Mouse (Mus musculus) monocyte, adult 2 months (primary cell): Measurements from ENCODE around the gene Crim1.

Experiments used
- DNase-seq, 2 experiments: peaks; one replicate each; pipeline ENCODE4 v3.0.0; 2022; ENCODE audit warnings: low spot score in 2 of 2, low read depth in 1 of 2

Gene Crim1

DNA sequence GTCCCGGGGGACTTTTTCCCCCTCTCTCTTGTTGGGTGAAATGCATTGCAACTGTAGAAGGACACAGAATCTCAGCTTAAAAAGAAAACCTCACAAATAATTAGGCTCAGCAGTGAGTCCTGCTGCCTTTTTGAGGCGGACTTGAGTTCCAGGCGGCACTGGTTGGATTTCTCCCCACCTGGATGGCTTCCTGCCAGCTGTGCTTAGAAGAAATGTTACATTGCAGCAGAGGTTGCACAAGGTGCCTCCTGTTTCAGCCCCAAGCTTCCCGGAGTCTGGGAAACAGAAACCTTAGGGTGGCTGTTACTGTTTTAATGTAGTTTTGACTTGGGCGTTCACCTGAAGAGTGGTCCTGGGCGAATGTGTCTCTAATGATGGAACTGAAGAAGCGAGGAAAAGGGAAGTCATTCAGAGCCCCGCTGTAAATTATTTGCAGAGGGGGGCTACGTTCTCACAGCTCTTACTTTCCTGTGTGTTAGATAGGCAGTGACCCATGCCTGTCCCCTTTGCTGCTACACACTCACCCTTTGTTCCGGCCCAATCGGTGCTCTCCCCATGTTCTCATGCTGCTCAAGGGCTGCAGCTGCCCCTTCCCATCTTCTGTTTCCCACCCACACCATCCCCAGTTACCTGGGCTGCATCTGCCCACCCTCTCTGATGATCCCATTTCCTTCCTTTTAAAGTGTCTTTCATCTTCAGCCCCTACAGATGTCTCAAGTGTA is 83.4 kb downstream of the Crim1 start:
- DNase-seq: no peak

DNA sequence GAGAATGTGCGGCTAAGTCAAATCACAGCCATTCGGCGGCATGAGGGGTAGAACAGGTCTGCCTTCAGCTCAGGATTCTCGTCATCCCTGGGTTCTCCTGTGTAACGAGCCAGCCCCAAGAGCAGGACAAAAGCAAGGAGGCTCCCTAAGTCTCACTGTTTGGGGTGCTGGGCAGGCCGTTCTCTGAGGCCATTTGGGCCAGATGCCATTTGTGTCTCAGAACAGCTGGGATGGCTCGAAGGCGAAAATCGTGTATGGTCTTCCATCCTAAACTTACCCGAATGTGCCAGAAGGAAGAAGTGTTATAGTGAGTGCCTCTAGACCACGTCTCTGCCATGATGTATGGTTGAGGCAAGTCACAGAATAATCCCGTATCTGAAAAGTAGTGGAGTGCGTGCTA is 86.0 kb downstream of the Crim1 start:
- no peak for DNase-seq

DNA sequence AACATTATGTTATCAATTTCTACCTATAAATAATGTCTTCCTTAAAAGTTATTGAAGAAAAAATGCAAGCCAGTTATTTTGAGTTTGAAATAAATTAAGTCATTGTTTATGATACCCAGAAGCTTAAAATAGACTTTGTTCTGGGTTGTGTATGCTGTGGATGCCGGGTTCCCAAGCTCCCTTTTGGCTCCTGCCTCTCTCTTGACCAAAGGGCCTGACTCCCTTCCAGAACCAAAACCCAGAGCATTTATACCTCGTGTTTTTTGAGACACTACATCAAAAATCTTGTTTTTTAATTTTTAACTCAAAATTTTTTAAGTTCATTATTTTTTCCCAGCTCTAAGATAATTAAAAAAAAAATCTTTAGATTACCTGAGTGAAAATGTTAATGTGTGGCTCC is 87.3 kb downstream of the Crim1 start:
- DNase-seq: no peak

DNA sequence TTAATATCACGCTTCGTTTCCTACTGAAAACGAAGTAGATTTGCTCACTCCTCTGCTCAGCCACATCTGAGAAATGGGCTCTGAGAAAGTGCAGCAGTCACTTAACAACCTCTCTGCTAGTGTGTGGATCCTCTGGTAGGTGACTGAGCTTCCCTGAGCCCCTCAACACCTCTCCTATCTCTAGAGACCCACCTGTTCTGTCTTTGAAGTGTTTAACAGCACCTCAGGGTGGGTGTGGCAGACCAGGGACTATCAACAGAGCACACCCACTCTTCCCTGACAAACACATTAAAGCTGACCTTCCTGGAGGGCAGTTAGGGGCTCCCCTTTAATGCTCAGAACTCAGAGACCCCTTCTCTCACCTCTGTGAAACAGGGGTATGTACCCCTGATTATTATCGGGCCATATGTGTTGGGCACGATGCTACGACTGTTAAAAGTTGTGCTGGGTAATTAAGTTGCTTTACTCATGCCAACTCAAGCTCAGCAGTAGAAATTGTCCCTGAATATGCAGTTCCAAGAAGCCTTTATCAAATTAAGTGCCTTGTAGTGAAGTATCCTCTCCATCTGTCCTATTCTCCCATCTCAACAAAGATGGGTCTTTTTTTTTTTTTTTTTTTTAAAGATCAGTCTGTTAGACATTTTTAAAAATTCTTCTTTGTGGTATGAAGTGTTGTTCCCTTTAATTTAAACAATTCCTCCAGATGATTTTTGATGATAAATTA is 90.3 kb downstream of the Crim1 start:
- DNase-seq: no peak

DNA sequence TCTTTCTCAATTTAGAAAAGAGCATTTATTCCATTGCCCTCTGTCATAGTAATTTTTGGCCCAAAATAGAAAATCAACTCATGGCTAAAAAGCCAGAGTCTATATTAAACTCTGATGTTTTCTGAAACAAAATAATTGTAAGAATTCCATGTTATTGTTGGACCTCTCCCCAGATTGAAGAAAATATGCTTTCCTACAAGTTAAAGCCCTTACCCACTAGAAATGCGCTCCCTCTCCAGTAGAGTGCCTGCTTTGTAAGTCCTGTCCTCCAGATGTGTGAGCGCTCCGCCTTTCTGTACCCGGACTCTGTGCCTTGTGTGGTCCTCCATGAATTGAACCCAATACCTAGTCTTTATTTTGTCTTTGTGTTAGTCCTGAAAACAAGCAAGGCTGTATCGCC is 91.0 kb downstream of the Crim1 start:
- DNase-seq: no peak

DNA sequence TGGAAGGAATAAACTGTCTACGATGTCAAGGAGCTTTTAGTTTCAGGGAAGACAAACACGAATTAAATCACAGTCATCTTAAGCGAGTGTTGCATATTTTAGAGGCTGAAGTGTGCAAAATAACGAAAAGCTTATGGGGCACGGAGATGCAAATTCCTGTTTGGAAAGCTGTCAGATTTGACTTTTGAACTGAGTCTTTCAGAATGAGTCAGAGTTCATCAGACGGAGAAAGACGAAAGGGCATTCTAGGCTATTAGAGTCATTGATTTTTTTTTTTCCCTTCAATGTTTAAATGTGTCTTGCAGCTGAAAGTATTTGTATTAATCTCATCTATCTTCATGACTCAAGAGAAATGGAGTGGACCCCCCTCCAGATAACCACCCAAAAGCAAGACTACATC is 92.3 kb downstream of the Crim1 start:
- no peak for DNase-seq

DNA sequence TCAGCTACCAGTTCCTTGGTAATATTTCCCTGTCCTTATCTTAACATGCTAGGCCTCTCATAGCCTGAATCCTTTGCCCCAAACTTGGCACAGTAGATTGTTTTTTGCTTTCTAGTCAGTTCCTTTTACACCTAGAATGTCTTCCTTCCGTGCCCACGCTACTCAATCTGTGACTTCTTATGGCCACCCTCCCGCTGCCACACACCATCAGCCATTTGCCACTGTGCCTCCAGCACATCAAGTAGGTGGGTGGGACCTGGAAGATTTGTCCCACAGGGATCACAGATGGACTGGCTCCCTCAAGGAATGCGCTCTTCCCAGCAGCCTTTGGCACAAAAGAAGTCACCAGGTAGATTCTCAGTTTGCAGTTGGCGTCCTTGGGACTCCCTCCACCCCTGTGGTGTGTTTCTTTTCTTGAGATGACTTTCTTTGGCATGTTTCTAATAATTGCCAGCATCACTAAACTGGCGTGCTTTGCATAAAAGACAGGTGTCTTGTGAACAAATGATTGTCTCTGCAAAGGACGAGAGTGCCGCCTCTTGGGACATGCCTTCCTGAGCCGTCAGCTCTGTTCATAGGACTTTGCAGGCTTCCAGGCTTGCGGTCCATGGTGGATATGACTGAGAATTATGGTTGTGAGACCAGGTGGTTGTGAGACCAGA is 92.9 kb downstream of the Crim1 start:
- DNase-seq: no peak

DNA sequence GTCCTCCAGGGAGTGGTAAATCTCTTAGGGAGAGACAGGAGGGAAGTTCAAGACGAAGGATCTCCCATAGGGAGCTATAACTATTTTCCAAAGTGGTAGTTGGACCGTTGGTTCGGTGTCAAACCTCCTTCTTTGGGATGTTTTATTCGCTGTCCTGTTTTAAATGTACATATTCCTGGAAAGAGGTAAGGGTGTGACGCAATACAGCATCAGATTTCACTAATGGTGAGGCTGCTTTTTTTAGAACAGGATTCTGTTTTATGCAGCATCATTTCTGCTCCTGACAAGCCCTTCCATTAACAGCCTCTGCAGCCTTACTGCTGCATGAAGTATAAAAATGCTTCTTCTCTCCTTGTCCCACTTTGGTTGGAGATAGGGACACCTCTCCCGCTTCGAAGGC is 95.9 kb downstream of the Crim1 start:
- DNase-seq: no peak

DNA sequence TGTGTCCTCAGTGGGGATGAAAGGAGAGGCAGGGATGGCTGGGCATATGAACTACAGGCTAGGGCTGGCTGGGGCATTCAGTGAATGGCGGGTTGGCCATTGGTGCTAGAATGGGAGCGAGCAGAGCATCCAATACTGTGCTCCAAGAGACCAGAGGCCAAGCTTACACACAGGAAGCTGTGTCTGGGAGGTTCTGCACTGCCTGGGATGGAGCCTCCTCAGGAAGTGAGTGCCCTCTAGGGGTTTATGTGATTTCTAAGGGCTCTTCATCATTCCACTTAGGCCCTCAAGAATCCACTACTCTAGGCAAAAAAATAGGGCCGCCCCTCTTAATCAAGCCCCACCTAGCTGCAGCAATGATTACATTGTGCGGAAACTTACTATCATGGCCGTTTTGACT is 98.1 kb downstream of the Crim1 start:
- no peak for DNase-seq

DNA sequence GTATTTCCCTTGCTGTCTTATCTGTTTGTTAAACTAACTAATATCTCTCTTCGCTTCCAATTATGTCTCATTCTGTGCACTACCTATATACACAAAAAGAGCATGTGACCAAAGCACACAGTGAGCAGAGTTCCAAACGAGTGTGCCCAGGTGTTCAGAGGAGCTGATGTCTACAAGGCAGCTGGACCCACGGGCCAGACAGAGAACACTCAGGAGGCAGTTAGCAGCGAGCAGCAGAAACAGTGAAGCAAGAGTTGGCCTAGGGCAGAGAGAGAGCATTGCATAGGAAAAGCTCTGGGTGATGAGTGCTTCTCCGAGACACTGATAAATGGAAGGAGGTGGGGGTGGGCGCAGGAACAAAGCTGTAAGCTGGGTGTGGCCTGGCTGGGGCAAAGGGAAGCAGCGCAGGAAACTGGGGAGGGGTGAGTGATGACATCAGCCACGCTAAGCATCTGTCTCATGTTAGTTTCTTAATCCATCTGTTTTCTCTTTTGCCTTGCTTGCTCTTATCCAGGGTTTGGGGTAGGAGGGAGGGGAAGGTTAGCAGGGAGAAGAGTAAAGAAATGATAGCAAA is 99.0 kb downstream of the Crim1 start:
- DNase-seq: no peak

DNA sequence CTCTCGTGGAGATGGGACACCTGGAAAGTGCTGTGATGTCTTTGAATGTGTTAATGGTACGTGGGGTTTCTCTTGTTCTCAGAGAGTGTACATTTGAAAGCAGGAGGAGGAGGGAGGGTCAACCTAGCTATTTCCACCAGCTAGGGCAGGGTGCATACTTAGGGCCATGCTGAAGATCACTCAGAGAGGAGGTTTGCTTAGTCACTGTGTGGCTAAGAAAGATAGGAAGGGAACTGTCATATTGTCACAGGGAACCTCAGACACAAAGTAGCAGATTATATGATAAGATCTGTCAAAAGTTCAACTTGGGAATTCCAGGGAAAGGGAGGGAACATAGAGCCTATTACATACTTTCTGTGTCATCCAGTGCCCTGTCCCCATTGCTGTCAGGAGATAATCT is 103.0 kb downstream of the Crim1 start:
- DNase-seq: no peak

DNA sequence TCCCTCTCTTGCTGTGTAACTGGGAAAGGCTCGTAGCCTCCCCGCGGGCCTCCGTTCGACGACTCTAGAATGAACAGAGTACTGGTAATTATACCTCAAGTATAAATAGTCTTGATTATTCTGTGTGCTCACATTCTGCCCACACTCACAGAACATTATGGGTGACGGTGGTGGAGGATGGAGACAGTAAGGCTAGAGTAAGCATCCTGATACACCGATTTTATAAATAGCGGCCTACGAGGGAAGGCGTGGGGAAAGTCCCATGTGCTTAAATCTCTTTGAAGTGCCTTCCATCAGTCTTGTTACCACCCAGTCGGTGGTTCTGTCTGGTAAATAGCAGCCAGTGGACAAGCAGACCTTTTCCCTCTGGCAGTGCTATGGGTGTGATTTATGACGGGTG is 104.0 kb downstream of the Crim1 start:
- DNase-seq: no peak

DNA sequence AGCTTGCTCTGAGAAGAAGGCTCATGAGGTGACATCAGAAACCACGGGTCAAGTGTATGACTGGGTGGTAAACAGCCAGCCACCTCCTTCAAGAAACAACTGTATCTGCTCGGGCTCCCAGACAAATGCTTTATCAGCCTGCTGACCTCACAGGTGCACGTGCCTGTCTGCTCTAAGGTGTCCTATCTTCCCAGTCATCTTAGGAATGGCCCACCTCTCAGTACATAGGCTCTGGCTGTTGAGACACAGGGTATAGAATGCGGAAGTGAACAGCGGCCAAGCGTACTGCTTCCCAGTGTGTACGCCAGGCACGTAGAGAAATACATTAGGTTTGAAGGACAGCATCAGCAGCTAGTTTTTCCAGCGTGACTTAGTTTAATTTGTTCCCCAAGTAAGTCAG is 106.4 kb downstream of the Crim1 start:
- no peak for DNase-seq

DNA sequence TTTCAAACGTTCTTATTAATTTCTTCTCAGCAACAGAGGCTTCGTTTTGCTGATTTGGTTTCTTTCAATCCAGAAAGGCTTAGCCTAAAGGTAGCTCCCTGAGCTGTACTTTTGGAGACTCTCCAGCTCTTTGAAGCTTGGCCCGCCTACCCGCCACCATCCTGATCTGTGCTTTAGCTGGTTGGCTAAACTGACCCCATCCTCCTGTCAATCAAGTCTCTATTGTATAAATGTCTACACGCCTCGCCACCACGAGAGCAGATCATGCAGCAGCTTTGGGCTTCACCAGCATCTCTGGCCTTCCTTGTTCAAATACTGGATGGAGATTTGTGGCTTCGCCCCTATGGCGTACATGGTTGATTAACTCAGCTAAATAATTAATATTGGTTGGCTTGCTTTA is 108.2 kb downstream of the Crim1 start:
- no peak for DNase-seq

DNA sequence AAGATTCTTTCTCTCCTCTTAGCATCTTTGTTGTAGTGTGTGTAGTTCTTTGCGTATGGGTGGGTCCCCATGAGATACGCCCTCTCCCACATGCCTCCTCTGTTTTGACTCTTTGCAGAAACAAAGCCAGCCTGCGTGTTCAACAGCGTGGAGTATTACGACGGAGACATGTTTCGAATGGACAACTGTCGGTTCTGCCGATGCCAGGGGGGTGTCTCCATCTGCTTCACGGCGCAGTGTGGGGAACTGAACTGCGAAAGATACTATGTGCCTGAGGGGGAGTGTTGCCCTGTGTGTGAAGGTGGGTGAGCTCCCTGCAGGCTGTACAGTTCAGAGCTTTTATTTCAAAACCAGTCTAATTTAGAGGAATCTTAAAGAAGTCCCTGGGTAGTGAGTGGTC is 113.0 kb downstream of the Crim1 start:
- no peak for DNase-seq

DNA sequence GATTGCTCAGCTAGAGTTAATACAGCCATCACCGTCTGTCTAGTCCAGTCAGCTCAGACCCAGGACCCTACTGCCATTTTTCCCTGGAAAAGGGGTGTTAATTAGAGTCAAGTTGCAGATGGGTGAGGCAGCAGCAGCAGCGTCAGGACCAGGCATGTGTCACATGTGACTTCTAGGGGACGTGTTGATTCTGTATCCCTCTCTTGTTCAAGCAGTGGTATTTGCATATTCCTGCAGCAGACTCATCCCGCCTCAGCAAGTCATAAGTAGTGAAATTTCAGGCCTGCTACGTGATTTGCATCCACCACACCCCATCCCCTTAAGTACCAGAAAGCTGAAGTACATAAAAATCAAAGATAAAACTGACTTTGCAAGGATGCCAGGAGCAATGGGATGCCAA is 113.6 kb downstream of the Crim1 start:
- no peak for DNase-seq

DNA sequence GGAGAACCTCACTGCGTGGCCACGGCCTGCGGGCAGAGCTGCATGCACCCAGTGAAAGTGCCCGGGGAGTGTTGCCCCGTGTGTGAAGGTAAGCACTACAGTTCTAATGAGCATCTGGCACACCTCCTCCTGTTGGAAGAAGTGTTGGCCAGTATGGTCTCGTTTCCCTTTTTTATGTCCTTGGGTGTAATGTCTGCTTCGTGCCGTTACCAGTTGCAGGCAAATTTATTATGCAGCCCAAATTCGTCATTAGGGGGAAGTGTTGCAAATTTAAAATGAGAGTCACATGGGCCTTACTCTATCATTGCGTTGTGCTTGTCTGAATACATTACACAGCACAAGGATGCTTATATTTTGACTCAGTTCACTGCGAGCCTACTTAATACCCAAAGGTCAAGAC is 115.6 kb downstream of the Crim1 start:
- no peak for DNase-seq

DNA sequence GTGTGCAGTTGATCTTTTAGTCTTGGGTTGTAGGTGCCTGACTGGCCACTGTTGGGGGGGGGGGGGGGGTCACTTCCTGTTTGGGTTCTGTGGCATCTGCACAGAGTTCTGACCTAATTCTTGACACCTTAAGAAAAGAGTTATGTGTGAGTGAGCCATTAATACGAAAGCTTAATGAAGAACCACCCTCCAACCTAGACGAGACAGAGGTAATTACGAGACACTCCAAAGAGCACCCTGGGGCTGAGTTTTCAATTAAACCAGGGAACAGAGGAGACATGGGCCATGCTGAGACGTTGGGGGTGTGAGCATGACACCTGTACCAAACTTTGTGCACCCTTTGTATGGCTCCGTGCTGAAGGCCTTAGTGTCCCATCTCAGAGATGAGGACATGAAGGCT is 117.3 kb downstream of the Crim1 start:
- no peak for DNase-seq

DNA sequence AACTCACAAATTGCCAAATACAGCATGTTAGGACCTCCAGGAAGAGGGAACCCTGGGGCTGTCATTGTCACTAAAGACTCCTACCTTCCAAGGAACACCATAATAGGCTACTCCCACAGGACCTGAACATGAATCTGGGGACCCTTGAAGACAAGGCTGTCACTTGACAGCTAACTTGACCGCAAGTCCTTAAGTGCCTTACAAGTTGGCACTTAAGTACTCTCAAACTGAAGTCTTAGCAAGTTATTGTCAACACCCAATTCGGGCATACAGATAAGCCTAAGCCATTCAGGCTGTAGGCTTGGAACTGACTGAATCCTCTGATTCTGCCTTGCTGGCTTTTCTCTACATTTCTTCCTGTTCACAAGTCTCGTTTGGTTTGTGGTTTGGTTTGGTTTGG is 118.8 kb downstream of the Crim1 start:
- no peak for DNase-seq

DNA sequence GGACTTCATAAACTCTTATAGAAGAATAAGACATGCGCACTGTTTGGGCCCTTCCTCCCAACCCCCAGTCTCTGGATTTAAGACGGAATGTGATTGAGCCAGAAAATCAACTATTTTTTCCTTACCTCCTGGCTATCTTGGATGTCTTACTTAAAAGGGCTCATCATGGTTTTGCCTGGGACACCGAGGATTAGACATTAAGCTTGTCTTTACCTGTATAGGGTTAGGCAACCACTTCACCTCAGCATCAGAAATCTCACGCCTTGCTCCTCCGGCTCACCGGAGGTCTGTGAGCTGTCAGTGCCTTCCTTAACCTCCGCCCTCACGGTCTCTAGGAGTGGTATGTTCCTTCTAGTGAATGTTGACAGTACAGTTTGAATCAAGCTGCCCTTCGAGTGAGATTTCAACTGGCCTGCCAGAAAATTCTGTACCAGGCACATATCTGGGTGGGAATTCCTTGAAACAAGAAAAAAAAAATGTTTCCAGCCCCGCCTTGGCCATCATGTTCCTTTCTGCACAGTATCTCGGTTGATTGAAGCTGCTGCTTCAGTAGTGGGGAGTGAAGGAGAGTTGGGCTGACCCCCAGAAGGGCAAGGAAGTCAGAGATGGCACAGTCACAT is 121.3 kb downstream of the Crim1 start:
- DNase-seq: no peak
